Comparison of ENCODE assay signal across 8 mouse cellular contexts in genomic region chr13:6648669-6649233, GRCm38 (mm10). TPM values are rescaled to one million over a fixed set of nuclear protein-coding genes. Genes with fewer than 3 reads are reported as not detected.
DNase-seq lines count a peak whose midpoint lies in the region; ATAC-seq lines count a peak whose summit lies in the region.

Gene Pfkp (minus strand): TSS chr13:6648777.

- peak; percentile 95 for ATAC-seq in hindbrain, embryonic 13.5 days (ENCODE audit: low FRiP score)

- H3K27me3 ChIP-seq in hindbrain, embryonic 13.5 days = 0 out of 2 replicates have a peak, but pooled peaks cover 3% of the 10 kb centered on the region

- H3K4me2 ChIP-seq in hindbrain, embryonic 13.5 days = peak within 1 kb of the TSS; percentile 96

- 2% methylated on average over 34 of the region's 34 CpGs for WGBS in hindbrain, embryonic 13.5 days

- H3K4me1 ChIP-seq in hindbrain, embryonic 13.5 days (replicated peaks) = peaks cover 19% of the 10 kb centered on the region

- peak within 1 kb of the TSS; percentile 63 for H3K4me3 ChIP-seq in hindbrain, embryonic 13.5 days

- DNase-seq in Muller cell, postnatal 12 days (ENCODE audit: inconsistent ontology term) = peak; percentile 95
- peak; percentile 94 to 96 for DNase-seq in cerebellum, postnatal 10 days
- peak; percentile 88 to 91 for DNase-seq in frontal cortex, postnatal 14 days (ENCODE audit: low spot score in 2 of 2)
- peak; percentile 87 to 92 for DNase-seq in layer of hippocampus, postnatal 25 days (ENCODE audit: extremely low spot score in 1 of 2, low spot score in 1 of 2)
- peak; percentile 92 for DNase-seq in lung, postnatal 25 days (ENCODE audit: low spot score)
- DNase-seq in retina, embryonic 14.5 days (ENCODE audit: low spot score) = peak; percentile 89
- DNase-seq in thymus, postnatal 4 days = peak; percentile 98

- peak within 1 kb of the TSS; percentile 75 for H3K27ac ChIP-seq in hindbrain, embryonic 13.5 days

- H3K9me3 ChIP-seq in hindbrain, embryonic 13.5 days = no peaks in the 10 kb centered on the region

- H3K9ac ChIP-seq in hindbrain, embryonic 13.5 days = peak within 1 kb of the TSS; percentile 79

- no peaks in the 10 kb centered on the region for H3K36me3 ChIP-seq in hindbrain, embryonic 13.5 days

RNA-seq across cellular contexts. Expression of gene Pfkp, which starts in this region (rescaled TPM):
- 213 and 231 TPM in 2 replicates for polyA plus RNA-seq in hindbrain, embryonic 13.5 days (2015; fragmentation: Nextera tagmentation; extraction: Ambion mirVana)
- 100 to 1,000 TPM; 201 to 202 TPM for total RNA-seq in layer of hippocampus, postnatal 25 days (2021)

Comparison
In these comparisons a context has a peak if more than half of its experiments do, and no peak if none do; other contexts are left out.
1. Peak in every context shown above with its lines: DNase-seq, ATAC-seq, H3K4me3 ChIP-seq and H3K27ac ChIP-seq.